Mouse (Mus musculus) liver, adult 2 months (tissue): Measurements from ENCODE around the gene Casp7.

Source experiments
- CTCF ChIP-seq: fragments of 200-500 bp; IDR thresholded peaks from 2 replicates; pipeline ENCODE4 v1.5.1; 2011; ENCODE audit warnings: low read depth, low read length, control low read depth
- POLR2A ChIP-seq: fragments of 200-500 bp; IDR thresholded peaks from 2 replicates; pipeline ENCODE4 v1.6.1; 2011; ENCODE audit warnings: low read length, control low read depth; ENCODE audit not compliant: insufficient read depth; ENCODE audit errors: extremely low read depth

GRCm38 (mm10) chr19:56389879-56390278 lies 7.0 kb upstream of the Casp7 start, which contains the start of gene Nrap:
- TF ChIP-seq CTCF (no peak), POLR2A (no peak)
